In genomic region chr4:72425316-72425715, GRCm38 (mm10) we compare ENCODE assay signal across 32 mouse cellular contexts.
A peak's percentile ranks its signal among the peaks of the same experiment; 100 is the strongest.
DNase-seq lines count a peak whose midpoint lies in the region; ATAC-seq and TF ChIP-seq lines count a peak whose summit lies in the region.
"Had no signal": no experiment of that assay in that cellular context is flagged by ENCODE, and none has a peak within 500 bp of the region (broad histone marks: within the 10 kb centered on the region; RNA-seq: fewer than 3 reads in every experiment).

No protein-coding gene starts in this region.

- no peaks in the 10 kb centered on the region for H3K27me3 ChIP-seq in CH12.LX (replicated peaks)
- H3K27me3 ChIP-seq in midbrain, embryonic 14.5 days (ENCODE audit: control insufficient read depth, insufficient read depth, low read length), result no peaks in the 10 kb centered on the region
- H3K27me3 ChIP-seq: embryonic facial prominence, embryonic 12.5 days; heart, embryonic 13.5 days; hindbrain, embryonic 15.5 days; liver, embryonic 13.5 days; lung, embryonic 15.5 days; neural tube, embryonic 12.5 days had no signal

- peaks cover 21% of the 10 kb centered on the region for H3K9me3 ChIP-seq in CH12.LX (replicated peaks; ENCODE audit: low read length)
- H3K9me3 ChIP-seq in midbrain, embryonic 14.5 days (ENCODE audit: control insufficient read depth, low read length), result no peaks in the 10 kb centered on the region
- H3K9me3 ChIP-seq: embryonic facial prominence, embryonic 12.5 days; G1E; heart, embryonic 13.5 days; hindbrain, embryonic 10.5 days; hindbrain, embryonic 15.5 days; liver, embryonic 13.5 days; lung, embryonic 15.5 days; midbrain, embryonic 10.5 days; neural tube, embryonic 12.5 days had no signal

- ATAC-seq in megakaryocyte, adult 5-6 weeks (ENCODE audit: poor library complexity, severe bottlenecking), result peak; percentile 96
- ATAC-seq in midbrain, embryonic 14.5 days (ENCODE audit: low FRiP score, low TSS enrichment), result no peak
- ATAC-seq: forebrain, embryonic 14.5 days; inflammation-experienced regulatory T-cells, adult 6 months; midbrain, embryonic 16.5 days had no signal

- TF ChIP-seq RAD21 in CH12.LX (IDR thresholded peaks at IDR 0.05; ENCODE audit: low read depth, low read length), result no peak

- no peaks in the 10 kb centered on the region for H3K36me3 ChIP-seq in CH12.LX (replicated peaks in 1 of 2; ENCODE audit: control insufficient read depth in 1 of 2, insufficient read depth in 1 of 2, low read length in 1 of 2)
- no peaks in the 10 kb centered on the region for H3K36me3 ChIP-seq in midbrain, embryonic 14.5 days (ENCODE audit: control insufficient read depth, insufficient read depth, low read length)
- H3K36me3 ChIP-seq: embryonic facial prominence, embryonic 12.5 days; G1E; heart, embryonic 13.5 days; hindbrain, embryonic 10.5 days; hindbrain, embryonic 15.5 days; liver, embryonic 13.5 days; lung, embryonic 15.5 days; midbrain, embryonic 10.5 days; neural tube, embryonic 12.5 days had no signal

- TF ChIP-seq CTCF in CH12.LX (conservative IDR thresholded peaks at IDR 0.05 in 1 of 2, IDR thresholded peaks at IDR 0.05 in 1 of 2; ENCODE audit: low read depth in 2 of 2, low read length in 2 of 2), result no peak

- H3K4me3 ChIP-seq in CH12.LX (replicated peaks in 1 of 3; ENCODE audit: low read depth in 2 of 3, low read length in 2 of 3, poor library complexity in 1 of 3), result no peak overlapping the region
- no peak overlapping the region for H3K4me3 ChIP-seq in midbrain, embryonic 14.5 days (replicated peaks; ENCODE audit: low read depth, low read length)
- H3K4me3 ChIP-seq: embryonic facial prominence, embryonic 12.5 days; heart, adult 2 months; heart, embryonic 13.5 days; hindbrain, embryonic 10.5 days; hindbrain, embryonic 15.5 days; left cerebral cortex, adult 2 months; liver, embryonic 13.5 days; lung, embryonic 15.5 days; midbrain, embryonic 10.5 days; myocyte; neural tube, embryonic 12.5 days had no signal

- TF ChIP-seq POLR2A in CH12.LX (IDR thresholded peaks at IDR 0.05; ENCODE audit: low read depth, low read length), result no peak

- TF ChIP-seq EP300 in CH12.LX (IDR thresholded peaks at IDR 0.05; ENCODE audit: low read length), result peak; percentile 98

- dilution Hi-C loops in CH12.LX (cut with MboI; ENCODE audit: extremely low pct_ligation_motif_present, extremely low pct_unique_long_range_greater_than_20kb, low sequenced_read_pairs), result no loop called here

- no peak overlapping the region for H3K9ac ChIP-seq in CH12.LX (ENCODE audit: insufficient read depth, low read depth)
- H3K9ac ChIP-seq in midbrain, embryonic 14.5 days (replicated peaks; ENCODE audit: low read length), result no peak overlapping the region
- H3K9ac ChIP-seq: embryonic facial prominence, embryonic 12.5 days; heart, embryonic 13.5 days; hindbrain, embryonic 15.5 days; liver, embryonic 13.5 days; lung, embryonic 15.5 days; neural tube, embryonic 12.5 days had no signal

- no peak overlapping the region for H3K27ac ChIP-seq in CH12.LX (ENCODE audit: insufficient read depth, low read depth)
- H3K27ac ChIP-seq in midbrain, embryonic 14.5 days (replicated peaks; ENCODE audit: low read depth, low read length), result no peak overlapping the region
- H3K27ac ChIP-seq: embryonic facial prominence, embryonic 12.5 days; heart, adult 2 months; heart, embryonic 13.5 days; hindbrain, embryonic 10.5 days; hindbrain, embryonic 15.5 days; left cerebral cortex, adult 2 months; liver, embryonic 13.5 days; lung, embryonic 15.5 days; midbrain, embryonic 10.5 days; neural tube, embryonic 12.5 days had no signal

- H3K79me2 ChIP-seq in CH12.LX (replicated peaks; ENCODE audit: control insufficient read depth, extremely low read depth, insufficient read depth, poor library complexity, severe bottlenecking), result no peaks in the 10 kb centered on the region

- no peaks in the 10 kb centered on the region for H3K4me1 ChIP-seq in CH12.LX (ENCODE audit: control insufficient read depth in 1 of 2, insufficient read depth in 2 of 2)
- no peaks in the 10 kb centered on the region for H3K4me1 ChIP-seq in midbrain, embryonic 14.5 days (ENCODE audit: control insufficient read depth, insufficient read depth, low read length)
- H3K4me1 ChIP-seq: embryonic facial prominence, embryonic 12.5 days; heart, embryonic 13.5 days; hindbrain, embryonic 10.5 days; hindbrain, embryonic 15.5 days; liver, embryonic 13.5 days; lung, embryonic 15.5 days; midbrain, embryonic 10.5 days; neural tube, embryonic 12.5 days had no signal

- in situ Hi-C loops in CH12.LX (cut with MboI; ENCODE audit: low pct_ligation_motif_present, low pct_unique_long_range_greater_than_20kb, low sequenced_read_pairs), result no loop called here

- no peak overlapping the region for H3K4me2 ChIP-seq in CH12.LX (ENCODE audit: insufficient read depth, low read depth, poor library complexity, severe bottlenecking)
- H3K4me2 ChIP-seq in midbrain, embryonic 14.5 days (ENCODE audit: low read length), result no peak overlapping the region
- H3K4me2 ChIP-seq: embryonic facial prominence, embryonic 12.5 days; heart, embryonic 13.5 days; hindbrain, embryonic 15.5 days; liver, embryonic 13.5 days; lung, embryonic 15.5 days; neural tube, embryonic 12.5 days had no signal

- WGBS in midbrain, embryonic 14.5 days, result 98% methylated on average over 1 of the region's 1 CpGs

- DNase-seq in 416B (ENCODE audit: low read depth), result peak; percentile 12
- DNase-seq in CH12.LX (ENCODE audit: extremely low read depth), result no peak
- peak; percentile 9 for DNase-seq in c-Kit-positive CD71-negative TER-119-negative erythroid progenitor cells, embryonic 14.5 days (ENCODE audit: low read depth)
- no peak for DNase-seq in urinary bladder, postnatal 36 days (ENCODE audit: low spot score in 2 of 2)
- no peak for DNase-seq in midbrain, embryonic 14.5 days
- DNase-seq in left cerebral cortex, adult 8-10 months (ENCODE audit: low spot score in 2 of 2), result no peak
- DNase-seq: adrenal gland, postnatal 14 days; cerebellum, adult 8-10 months; cerebellum, postnatal 25 days; gastrocnemius, postnatal 36 days; heart, adult 2 months; heart, postnatal 10 days; kidney, adult 11 months; kidney, postnatal 25 days; liver, embryonic 13.5 days; lung, postnatal 4 days; right cerebral cortex, postnatal 4 days; thymus, postnatal 4 days had no signal

TF ChIP-seq in CH12.LX, 34 proteins besides CTCF, POLR2A, EP300 and RAD21:
- no peak for TF ChIP-seq MXI1 (IDR thresholded peaks at IDR 0.05; ENCODE audit: low read depth, low read length)
- peak; percentile 85 for TF ChIP-seq JUN (IDR thresholded peaks at IDR 0.05; ENCODE audit: insufficient read depth, low read depth, low read length)
- 0 out of 2 replicates have a peak, but pooled peaks have one; percentile 26 for TF ChIP-seq BHLHE40 (IDR thresholded peaks at IDR 0.05; ENCODE audit: low read depth, low read length)
- TF ChIP-seq RCOR1 (conservative IDR thresholded peaks at IDR 0.05; ENCODE audit: low read depth, low read length), result 0 out of 2 replicates have a peak, but pooled peaks have one; percentile 40
- peak; percentile 88 for TF ChIP-seq JUND (conservative IDR thresholded peaks at IDR 0.05; ENCODE audit: low read depth, low read length)
- TF ChIP-seq ELF1 (IDR thresholded peaks at IDR 0.05; ENCODE audit: low read depth, low read length), result no peak
- no peak for TF ChIP-seq TBP (conservative IDR thresholded peaks at IDR 0.05; ENCODE audit: low read depth, low read length)
- peak; percentile 93 for TF ChIP-seq IRF4 (IDR thresholded peaks at IDR 0.05; ENCODE audit: low read depth, low read length)

Comparison
In these comparisons a context has a peak if more than half of its experiments do, and no peak if none do; other contexts are left out.
1. DNase-seq: peak in 416B (single experiment) and c-Kit-positive CD71-negative TER-119-negative erythroid progenitor cells, embryonic 14.5 days (single experiment); none in CH12.LX (single experiment), urinary bladder, postnatal 36 days (0 of 2), midbrain, embryonic 14.5 days (single experiment) and left cerebral cortex, adult 8-10 months (0 of 2).